ENCODE assay signal across 22 mouse cellular contexts in genomic region chr7:91397827-91398226, GRCm38 (mm10).
"Had no signal": no experiment of that assay in that cellular context is flagged by ENCODE, and none has a peak within 500 bp of the region (broad histone marks: within the 10 kb centered on the region; RNA-seq: fewer than 3 reads in every experiment).

No protein-coding gene starts in this region.

- H3K36me3 ChIP-seq: limb, embryonic 12.5 days; limb, embryonic 15.5 days; lung, embryonic 15.5 days; midbrain, embryonic 10.5 days; neural tube, embryonic 12.5 days; neural tube, embryonic 15.5 days; stomach, embryonic 15.5 days had no signal

- H3K27ac ChIP-seq: limb, embryonic 12.5 days; limb, embryonic 15.5 days; liver, embryonic 14.5 days; lung, embryonic 15.5 days; midbrain, embryonic 10.5 days; neural tube, embryonic 12.5 days; neural tube, embryonic 15.5 days; stomach, embryonic 15.5 days had no signal

- H3K4me3 ChIP-seq: limb, embryonic 12.5 days; limb, embryonic 15.5 days; lung, embryonic 15.5 days; megakaryocyte, embryonic 14.5 days; midbrain, embryonic 10.5 days; neural tube, embryonic 12.5 days; neural tube, embryonic 15.5 days; stomach, embryonic 15.5 days had no signal

- DNase-seq: kidney, adult 9 months; kidney, postnatal 14 days; kidney, postnatal 4 days; left cerebral cortex, postnatal 4 days; liver, postnatal 0 days; lung, postnatal 10 days; lung, postnatal 36 days; midbrain, embryonic 14.5 days; right cerebral cortex, adult 18-20 months; right cerebral cortex, postnatal 25 days; spleen, adult 18-20 months; thymus, postnatal 25 days had no signal

- ATAC-seq: liver, postnatal 0 days had no signal

- H3K9ac ChIP-seq: limb, embryonic 12.5 days; limb, embryonic 15.5 days; liver, embryonic 14.5 days; liver, postnatal 0 days; lung, embryonic 15.5 days; neural tube, embryonic 12.5 days; neural tube, embryonic 15.5 days; stomach, embryonic 15.5 days had no signal

- H3K4me2 ChIP-seq: limb, embryonic 12.5 days; limb, embryonic 15.5 days; liver, embryonic 11.5 days; lung, embryonic 15.5 days; neural tube, embryonic 12.5 days; neural tube, embryonic 15.5 days; stomach, embryonic 15.5 days had no signal

- H3K27me3 ChIP-seq: limb, embryonic 12.5 days; limb, embryonic 15.5 days; lung, embryonic 15.5 days; megakaryocyte, embryonic 14.5 days; neural tube, embryonic 12.5 days; neural tube, embryonic 15.5 days; stomach, embryonic 15.5 days had no signal

- H3K4me1 ChIP-seq: limb, embryonic 12.5 days; limb, embryonic 15.5 days; lung, embryonic 15.5 days; megakaryocyte, embryonic 14.5 days; neural tube, embryonic 12.5 days; neural tube, embryonic 15.5 days; stomach, embryonic 15.5 days had no signal

- H3K9me3 ChIP-seq: limb, embryonic 12.5 days; limb, embryonic 15.5 days; lung, embryonic 15.5 days; megakaryocyte, embryonic 14.5 days; midbrain, embryonic 10.5 days; neural tube, embryonic 12.5 days; neural tube, embryonic 15.5 days; stomach, embryonic 15.5 days had no signal
